Mouse (Mus musculus) heart, postnatal 0 days (tissue): Measurements from ENCODE around the gene Zxdc. TPM values are rescaled to one million over a fixed set of nuclear protein-coding genes. Genes with fewer than 3 reads are reported as not detected.

Source experiments
- ATAC-seq: fragments of 200-750 bp; cut with Nextera tagmentation; 2 replicates; pipeline ENCODE4 v1.8.0; 2017; ENCODE audit warnings: low read depth, moderate number of reproducible peaks, moderate library complexity; ENCODE audit not compliant: insufficient read depth
- DNase-seq: peaks from one replicate; pipeline ENCODE4 v3.0.0-alpha.2; 2016; ENCODE audit warnings: low spot score
- H3K27ac ChIP-seq: fragments of 300-500 bp; sonication (generic); 2 replicates; pipeline ENCODE4 v1.5.1; 2014; ENCODE audit warnings: low read depth, mild to moderate bottlenecking
- H3K27me3 ChIP-seq: fragments of 300-500 bp; sonication (generic); 2 replicates; pipeline ENCODE4 v1.6.1; 2014; ENCODE audit warnings: low read length, mixed read lengths; ENCODE audit not compliant: control insufficient read depth, insufficient read depth
- H3K36me3 ChIP-seq: fragments of 300-500 bp; sonication (generic); replicated peaks from 2 replicates; pipeline ENCODE4 v1.6.1; 2014; ENCODE audit warnings: low read length, mixed read lengths; ENCODE audit not compliant: control insufficient read depth, insufficient read depth
- H3K4me1 ChIP-seq: fragments of 300-500 bp; sonication (generic); 2 replicates; pipeline ENCODE4 v1.6.1; 2014; ENCODE audit warnings: antibody characterized with exemption; ENCODE audit not compliant: control insufficient read depth, insufficient read depth
- H3K4me2 ChIP-seq: fragments of 300-500 bp; sonication (generic); 2 replicates; pipeline ENCODE4 v1.6.1; 2014; ENCODE audit warnings: low read depth, mild to moderate bottlenecking, low read length, moderate library complexity
- H3K4me3 ChIP-seq: fragments of 300-500 bp; sonication (generic); 2 replicates; pipeline ENCODE4 v1.5.1; 2014; ENCODE audit warnings: low read depth, low read length
- H3K9ac ChIP-seq: fragments of 300-500 bp; sonication (generic); replicated peaks from 2 replicates; pipeline ENCODE4 v1.6.1; 2014; ENCODE audit warnings: low read depth, low read length, mixed read lengths
- H3K9me3 ChIP-seq: fragments of 300-500 bp; sonication (generic); replicated peaks from 2 replicates; pipeline ENCODE4 v1.6.1; 2016; ENCODE audit warnings: low read length; ENCODE audit not compliant: control insufficient read depth
- CTCF ChIP-seq: IDR thresholded peaks from 2 replicates; pipeline ENCODE4 v1.5.1; 2016; ENCODE audit warnings: antibody characterized with exemption, control low read depth, low read depth
- EP300 ChIP-seq: IDR thresholded peaks from 2 replicates; pipeline ENCODE4 v1.6.1; 2016; ENCODE audit warnings: antibody characterized with exemption, low read depth
- WGBS: fragments of 180-500 bp; shearing (Covaris S2); extraction: QIAGEN DNeasy Blood & Tissue Kit; methylation state at CpG from one replicate; pipeline ENCODE4 v1.1.7; 2014; 5-methylcytosine and 5-hydroxymethylcytosine counted together
- polyA plus RNA-seq: library from polyadenylated mRNA; unstranded; fragments of >200 nt; fragmentation: Nextera tagmentation; extraction: Ambion mirVana; gene quantifications from 2 replicates; pipeline ENCODE4 v1.2.1, GENCODE M21; 2015
- total RNA-seq: library from RNA; depleted of rRNA; stranded (reverse); fragments of >200 nt; gene quantifications from 2 replicates; pipeline ENCODE4 v1.2.3, GENCODE M21; 2014; ENCODE audit warnings: low replicate concordance

Zxdc gene
- total and polyA plus RNA-seq, 2 experiments from 2014 or later = 5.2 to 21.9 TPM

- no peak for TF ChIP-seq CTCF
- no peak for TF ChIP-seq EP300
- peaks cover 90% of the 10 kb centered on the region for H3K36me3 ChIP-seq
- H3K4me3 ChIP-seq = no peak overlapping the region
- DNase-seq (no peak), ATAC-seq (no peak)
- WGBS = 95% methylated on average over 2 of the region's 2 CpGs
- H3K9ac ChIP-seq = no peak overlapping the region
- H3K4me1 ChIP-seq = no peaks in the 10 kb centered on the region
- H3K27ac ChIP-seq = no peak overlapping the region
- no peaks in the 10 kb centered on the region for H3K9me3 ChIP-seq
- no peak overlapping the region for H3K4me2 ChIP-seq
- no peaks in the 10 kb centered on the region for H3K27me3 ChIP-seq
Observed at GRCm38 (mm10) chr6:90377708-90378107, 8.4 kb downstream of the Zxdc start.

GRCm38 (mm10) chr6:90381465-90381864 is 12.2 kb downstream of the Zxdc start:
- Histone ChIP-seq H3K4me3 (no peak overlapping the region), H3K27me3 (no peaks in the 10 kb centered on the region), H3K9ac (no peak overlapping the region), H3K4me2 (no peak overlapping the region), H3K36me3 (peaks cover 89% of the 10 kb centered on the region), H3K4me1 (no peaks in the 10 kb centered on the region), H3K27ac (no peak overlapping the region), H3K9me3 (no peaks in the 10 kb centered on the region)
- ATAC-seq = no peak
- no peak for TF ChIP-seq CTCF
- DNase-seq = no peak
- 92% methylated on average over 2 of the region's 2 CpGs for WGBS

GRCm38 (mm10) chr6:90390629-90391028 is 21.3 kb downstream of the Zxdc start:
- DNase-seq (no peak), ATAC-seq (no peak)
- peaks cover 73% of the 10 kb centered on the region for H3K36me3 ChIP-seq
- H3K4me2 ChIP-seq = no peak overlapping the region
- H3K9me3 ChIP-seq = no peaks in the 10 kb centered on the region
- H3K4me1 ChIP-seq = no peaks in the 10 kb centered on the region
- H3K27ac ChIP-seq = no peak overlapping the region
- 83% methylated on average over 4 of the region's 4 CpGs for WGBS
- TF ChIP-seq CTCF = no peak
- no peak for TF ChIP-seq EP300
- no peak overlapping the region for H3K4me3 ChIP-seq
- H3K9ac ChIP-seq = no peak overlapping the region
- H3K27me3 ChIP-seq = no peaks in the 10 kb centered on the region

GRCm38 (mm10) chr6:90393948-90394347 is 24.7 kb downstream of the Zxdc start:
- Histone ChIP-seq H3K9me3 (no peaks in the 10 kb centered on the region), H3K36me3 (peaks cover 69% of the 10 kb centered on the region), H3K27ac (no peak overlapping the region), H3K9ac (no peak overlapping the region), H3K27me3 (no peaks in the 10 kb centered on the region), H3K4me2 (no peak overlapping the region), H3K4me1 (no peaks in the 10 kb centered on the region), H3K4me3 (no peak overlapping the region)
- no peak for TF ChIP-seq CTCF
- no peak for TF ChIP-seq EP300
- no peak for DNase-seq
- ATAC-seq = no peak
- 74% methylated on average over 3 of the region's 3 CpGs for WGBS

- DNase-seq (no peak), ATAC-seq (no peak)
- Histone ChIP-seq H3K36me3 (peaks cover 74% of the 10 kb centered on the region), H3K27ac (no peak overlapping the region), H3K4me2 (no peak overlapping the region), H3K4me3 (no peak overlapping the region), H3K9me3 (no peaks in the 10 kb centered on the region), H3K9ac (no peak overlapping the region), H3K4me1 (no peaks in the 10 kb centered on the region), H3K27me3 (no peaks in the 10 kb centered on the region)
- no peak for TF ChIP-seq CTCF
- TF ChIP-seq EP300 = no peak
- whole genome bisulfite sequencing = 91% methylated on average over 2 of the region's 2 CpGs
Observed at GRCm38 (mm10) chr6:90395751-90396150, 26.5 kb downstream of the Zxdc start.

- H3K27me3 ChIP-seq = no peaks in the 10 kb centered on the region
- H3K4me3 ChIP-seq = no peak overlapping the region
- no peak overlapping the region for H3K9ac ChIP-seq
- no peak for ATAC-seq
- H3K9me3 ChIP-seq = no peaks in the 10 kb centered on the region
- no peak for DNase-seq
- H3K27ac ChIP-seq = no peak overlapping the region
- TF ChIP-seq CTCF (no peak), EP300 (no peak)
- H3K4me2 ChIP-seq = no peak overlapping the region
- peaks cover 77% of the 10 kb centered on the region for H3K36me3 ChIP-seq
- WGBS = 75% methylated on average over 3 of the region's 3 CpGs
- no peaks in the 10 kb centered on the region for H3K4me1 ChIP-seq
Observed at GRCm38 (mm10) chr6:90397291-90397690, 28.0 kb downstream of the Zxdc start.
